Mouse (Mus musculus) hindbrain, embryonic 11.5 days (tissue): Measurements from ENCODE around the gene Arhgef17. TPM values are rescaled to one million over a fixed set of nuclear protein-coding genes. Genes with fewer than 3 reads are reported as not detected.

ENCODE experiments used
- ATAC-seq: fragments of 200-750 bp; cut with Nextera tagmentation; 2 replicates; pipeline ENCODE4 v1.8.0; 2017; ENCODE audit warnings: mild to moderate bottlenecking, moderate TSS enrichment, moderate library complexity; ENCODE audit not compliant: low FRiP score
- DNase-seq: peaks from one replicate; pipeline ENCODE4 v3.0.0-alpha.2; 2015; ENCODE audit warnings: low spot score
- H3K27ac ChIP-seq: fragments of 300-500 bp; sonication (generic); 2 replicates; pipeline ENCODE4 v1.5.1; 2014; ENCODE audit warnings: mild to moderate bottlenecking, low read depth, low read length
- H3K27me3 ChIP-seq: fragments of 300-500 bp; sonication (generic); 2 replicates; pipeline ENCODE4 v1.6.1; 2014; ENCODE audit warnings: mild to moderate bottlenecking, low read length, moderate library complexity, mixed read lengths; ENCODE audit not compliant: control insufficient read depth, insufficient read depth
- H3K36me3 ChIP-seq: fragments of 300-500 bp; sonication (generic); 2 replicates; pipeline ENCODE4 v1.6.1; 2014; ENCODE audit warnings: mild to moderate bottlenecking, low read length, moderate library complexity, mixed read lengths; ENCODE audit not compliant: control insufficient read depth, insufficient read depth
- H3K4me1 ChIP-seq: fragments of 300-500 bp; sonication (generic); replicated peaks from 2 replicates; pipeline ENCODE4 v1.6.1; 2014; ENCODE audit warnings: low read length, mixed read lengths; ENCODE audit not compliant: control insufficient read depth, insufficient read depth
- H3K4me2 ChIP-seq: fragments of 300-500 bp; sonication (generic); replicated peaks from 2 replicates; pipeline ENCODE4 v1.6.1; 2014; ENCODE audit warnings: mild to moderate bottlenecking, low read depth, low read length
- H3K4me3 ChIP-seq: fragments of 300-500 bp; sonication (generic); 2 replicates; pipeline ENCODE4 v1.5.1; 2014; ENCODE audit warnings: low read depth, low read length
- H3K9ac ChIP-seq: fragments of 300-500 bp; sonication (generic); 2 replicates; pipeline ENCODE4 v1.6.1; 2014; ENCODE audit warnings: low read depth, low read length
- H3K9me3 ChIP-seq: fragments of 300-500 bp; sonication (generic); 2 replicates; pipeline ENCODE4 v1.6.1; 2016; ENCODE audit warnings: low read length; ENCODE audit not compliant: control insufficient read depth
- WGBS: fragments of 180-500 bp; shearing (Covaris S2); extraction: QIAGEN DNeasy Blood & Tissue Kit; methylation state at CpG from one replicate; pipeline ENCODE4 v1.1.7; 2014; 5-methylcytosine and 5-hydroxymethylcytosine counted together
- polyA plus RNA-seq: library from polyadenylated mRNA; unstranded; fragments of >200 nt; fragmentation: Nextera tagmentation; extraction: Ambion mirVana; gene quantifications from 2 replicates; pipeline ENCODE4 v1.2.1, GENCODE M21; 2014

Arhgef17 gene
- polyA plus RNA-seq, 1 experiment from 2014 or later = 8.3 TPM

GRCm38 (mm10) chr7:100966014-100966413, 34.1 kb upstream of the Arhgef17 start:
- ATAC-seq (no peak), DNase-seq (no peak)
- Histone ChIP-seq H3K27ac (no peak overlapping the region), H3K9me3 (no peaks in the 10 kb centered on the region), H3K27me3 (no peaks in the 10 kb centered on the region), H3K4me1 (no peaks in the 10 kb centered on the region), H3K4me3 (no peak overlapping the region), H3K4me2 (no peak overlapping the region), H3K9ac (no peak overlapping the region), H3K36me3 (no peaks in the 10 kb centered on the region)
- 87% methylated on average over 7 of the region's 7 CpGs for WGBS

- no peaks in the 10 kb centered on the region for H3K27me3 ChIP-seq
- ATAC-seq (no peak), DNase-seq (peak; percentile 54)
- H3K9me3 ChIP-seq = no peaks in the 10 kb centered on the region
- no peak overlapping the region for H3K27ac ChIP-seq
- no peak overlapping the region for H3K9ac ChIP-seq
- no peak overlapping the region for H3K4me3 ChIP-seq
- H3K36me3 ChIP-seq = no peaks in the 10 kb centered on the region
- no peak overlapping the region for H3K4me2 ChIP-seq
- 18% methylated on average over 4 of the region's 4 CpGs for WGBS
- H3K4me1 ChIP-seq = no peaks in the 10 kb centered on the region
Observed at GRCm38 (mm10) chr7:100965079-100965478, 33.2 kb upstream of the Arhgef17 start.

GRCm38 (mm10) chr7:100964242-100964641, 32.3 kb upstream of the Arhgef17 start:
- no peak overlapping the region for H3K4me2 ChIP-seq
- no peaks in the 10 kb centered on the region for H3K4me1 ChIP-seq
- H3K27me3 ChIP-seq = no peaks in the 10 kb centered on the region
- no peak overlapping the region for H3K9ac ChIP-seq
- 75% methylated on average over 6 of the region's 6 CpGs for WGBS
- H3K36me3 ChIP-seq = no peaks in the 10 kb centered on the region
- H3K27ac ChIP-seq = no peak overlapping the region
- H3K9me3 ChIP-seq = no peaks in the 10 kb centered on the region
- DNase-seq = no peak
- H3K4me3 ChIP-seq = no peak overlapping the region
- ATAC-seq = no peak

GRCm38 (mm10) chr7:100963381-100963780, 31.5 kb upstream of the Arhgef17 start:
- DNase-seq = no peak
- 76% methylated on average over 8 of the region's 8 CpGs for WGBS
- Histone ChIP-seq H3K4me3 (no peak overlapping the region), H3K4me1 (no peaks in the 10 kb centered on the region), H3K36me3 (no peaks in the 10 kb centered on the region), H3K9ac (no peak overlapping the region), H3K27ac (no peak overlapping the region), H3K4me2 (no peak overlapping the region), H3K9me3 (no peaks in the 10 kb centered on the region), H3K27me3 (no peaks in the 10 kb centered on the region)
- no peak for ATAC-seq

GRCm38 (mm10) chr7:100961146-100961545, 29.2 kb upstream of the Arhgef17 start:
- no peak for ATAC-seq
- H3K4me3 ChIP-seq = no peak overlapping the region
- no peaks in the 10 kb centered on the region for H3K9me3 ChIP-seq
- H3K27ac ChIP-seq = no peak overlapping the region
- no peaks in the 10 kb centered on the region for H3K36me3 ChIP-seq
- 73% methylated on average over 7 of the region's 7 CpGs for WGBS
- H3K4me1 ChIP-seq = no peaks in the 10 kb centered on the region
- H3K4me2 ChIP-seq = no peak overlapping the region
- H3K9ac ChIP-seq = no peak overlapping the region
- no peaks in the 10 kb centered on the region for H3K27me3 ChIP-seq
- DNase-seq = no peak

GRCm38 (mm10) chr7:100960462-100960861, 28.6 kb upstream of the Arhgef17 start:
- Histone ChIP-seq H3K27ac (no peak overlapping the region), H3K27me3 (no peaks in the 10 kb centered on the region), H3K4me3 (no peak overlapping the region), H3K4me1 (no peaks in the 10 kb centered on the region), H3K9ac (no peak overlapping the region), H3K4me2 (no peak overlapping the region), H3K36me3 (no peaks in the 10 kb centered on the region), H3K9me3 (no peaks in the 10 kb centered on the region)
- 78% methylated on average over 2 of the region's 2 CpGs for WGBS
- DNase-seq (no peak), ATAC-seq (no peak)

GRCm38 (mm10) chr7:100958426-100958825, 26.5 kb upstream of the Arhgef17 start:
- DNase-seq (peak; percentile 31), ATAC-seq (no peak)
- no peak overlapping the region for H3K9ac ChIP-seq
- no peak overlapping the region for H3K4me3 ChIP-seq
- H3K9me3 ChIP-seq = no peaks in the 10 kb centered on the region
- no peaks in the 10 kb centered on the region for H3K4me1 ChIP-seq
- H3K4me2 ChIP-seq = no peak overlapping the region
- H3K27me3 ChIP-seq = no peaks in the 10 kb centered on the region
- no peak overlapping the region for H3K27ac ChIP-seq
- no peaks in the 10 kb centered on the region for H3K36me3 ChIP-seq
- WGBS = 97% methylated on average over 2 of the region's 2 CpGs

GRCm38 (mm10) chr7:100952686-100953085, 20.8 kb upstream of the Arhgef17 start:
- WGBS = 81% methylated on average over 7 of the region's 7 CpGs
- no peak for ATAC-seq
- Histone ChIP-seq H3K9ac (no peak overlapping the region), H3K9me3 (no peaks in the 10 kb centered on the region), H3K4me1 (no peaks in the 10 kb centered on the region), H3K36me3 (no peaks in the 10 kb centered on the region), H3K27me3 (no peaks in the 10 kb centered on the region), H3K4me2 (no peak overlapping the region), H3K4me3 (no peak overlapping the region), H3K27ac (no peak overlapping the region)
- no peak for DNase-seq

- Histone ChIP-seq H3K27ac (no peak overlapping the region), H3K9ac (no peak overlapping the region), H3K36me3 (no peaks in the 10 kb centered on the region), H3K4me3 (no peak overlapping the region), H3K9me3 (no peaks in the 10 kb centered on the region), H3K4me2 (no peak overlapping the region), H3K4me1 (no peaks in the 10 kb centered on the region), H3K27me3 (no peaks in the 10 kb centered on the region)
- DNase-seq (no peak), ATAC-seq (no peak)
- 64% methylated on average over 2 of the region's 2 CpGs for WGBS
Observed at GRCm38 (mm10) chr7:100951903-100952302, 20.0 kb upstream of the Arhgef17 start.
